Mouse (Mus musculus) frontal cortex, postnatal 10 days (tissue): ENCODE measurements around the gene Eml1.

Experiments
- DNase-seq, 2 experiments: peaks; one replicate each; pipeline ENCODE4 v3.0.0; 2022; ENCODE audit warnings: low spot score in 2 of 2, mixed read lengths in 1 of 2

The Eml1 gene

DNA sequence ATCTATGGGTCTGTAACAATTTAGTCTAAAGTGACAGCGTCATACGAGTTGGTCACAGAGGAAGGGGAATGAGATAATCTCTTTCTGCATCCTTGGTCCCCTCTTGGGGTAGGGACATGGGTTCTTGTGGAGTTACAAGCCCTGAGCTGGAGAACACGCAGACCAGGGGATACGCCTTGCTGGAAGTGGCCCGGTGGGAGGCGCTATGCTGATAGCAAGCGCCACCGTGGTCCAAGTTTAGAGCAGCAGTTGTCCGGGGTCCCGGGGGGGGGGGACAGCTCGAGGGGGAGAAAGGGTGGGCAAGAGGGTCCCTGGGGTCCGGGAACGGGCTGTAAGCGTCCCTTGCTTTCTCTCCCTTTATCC lies 51.7 kb downstream of the Eml1 start:
- DNase-seq: no peak

DNA sequence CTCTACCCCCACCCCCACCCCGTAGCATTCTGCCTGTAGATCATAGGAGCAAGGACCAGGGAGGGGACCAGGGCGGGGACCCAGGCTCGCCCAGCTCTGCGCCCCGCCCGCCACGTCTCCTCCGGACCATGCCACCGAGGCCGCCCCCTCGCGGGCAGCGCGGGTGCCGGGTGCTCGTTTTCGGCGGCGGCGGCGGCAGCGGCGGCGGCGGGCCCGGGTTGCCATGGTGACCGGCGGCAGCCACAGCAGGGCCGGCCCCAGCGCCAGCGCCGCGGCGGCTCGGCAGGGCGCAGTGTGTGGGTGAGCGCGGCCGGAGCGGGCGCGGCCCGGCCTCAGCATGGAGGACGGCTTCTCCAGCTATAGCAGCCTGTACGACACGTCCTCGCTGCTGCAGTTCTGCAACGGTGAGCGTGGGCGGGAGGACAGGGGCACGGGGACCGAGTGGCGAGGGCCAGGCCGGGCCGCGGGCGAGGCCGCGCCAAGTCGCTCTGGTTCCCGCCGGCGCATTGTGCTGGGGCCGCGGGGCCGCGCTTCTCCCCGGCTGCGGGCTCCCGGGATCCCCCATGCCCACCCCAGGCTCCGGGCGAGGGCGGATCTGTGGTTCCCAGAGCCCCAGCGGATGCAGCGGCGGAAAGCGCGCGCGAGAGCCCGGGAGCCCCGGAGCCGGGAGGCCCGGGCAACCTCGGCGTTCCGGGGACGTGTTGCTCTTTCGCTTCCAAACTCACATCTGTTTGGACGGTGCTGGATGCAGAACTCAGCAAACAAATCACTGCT lies 52.3 kb downstream of the Eml1 start:
- peak; percentile 83 to 89 for DNase-seq

DNA sequence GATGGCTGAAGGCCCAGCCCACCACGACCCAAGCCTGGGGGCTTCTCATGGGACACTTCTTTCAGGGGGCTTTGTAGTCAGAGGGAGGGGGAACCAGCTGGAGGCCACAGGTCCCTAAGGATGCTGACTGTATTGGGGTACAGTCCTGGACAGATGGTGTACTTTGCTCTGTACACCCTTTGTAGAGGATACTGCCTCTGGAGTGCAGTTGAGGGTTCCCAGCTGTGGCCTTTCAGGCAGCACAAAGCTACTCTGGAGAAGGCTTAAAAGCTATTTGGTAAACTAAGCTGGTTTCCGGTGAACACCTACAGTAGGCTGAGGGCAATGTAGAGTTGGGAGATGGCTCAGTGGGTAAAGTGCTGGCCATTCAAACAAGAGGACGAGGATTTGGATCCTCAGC lies 60.2 kb downstream of the Eml1 start:
- no peak for DNase-seq

DNA sequence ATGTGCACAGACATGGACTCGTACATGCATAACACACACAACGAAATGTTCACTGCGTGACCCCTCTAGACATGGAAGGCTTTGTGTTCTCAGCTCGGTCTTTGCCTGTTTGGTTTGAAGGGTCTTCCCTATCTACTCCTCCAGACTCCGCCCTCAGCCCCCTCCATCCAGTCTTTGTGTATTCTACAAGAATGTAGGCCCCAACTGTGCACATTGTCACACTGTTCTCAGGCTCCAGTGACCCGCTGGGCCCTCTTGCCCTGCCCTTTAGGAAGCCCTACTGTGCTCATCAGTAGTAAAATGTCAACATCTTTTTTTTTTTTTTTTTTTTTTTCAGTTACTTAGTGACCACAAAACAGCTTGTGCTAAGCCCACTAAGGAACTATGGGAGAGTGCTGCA lies 61.0 kb downstream of the Eml1 start:
- DNase-seq: no peak

DNA sequence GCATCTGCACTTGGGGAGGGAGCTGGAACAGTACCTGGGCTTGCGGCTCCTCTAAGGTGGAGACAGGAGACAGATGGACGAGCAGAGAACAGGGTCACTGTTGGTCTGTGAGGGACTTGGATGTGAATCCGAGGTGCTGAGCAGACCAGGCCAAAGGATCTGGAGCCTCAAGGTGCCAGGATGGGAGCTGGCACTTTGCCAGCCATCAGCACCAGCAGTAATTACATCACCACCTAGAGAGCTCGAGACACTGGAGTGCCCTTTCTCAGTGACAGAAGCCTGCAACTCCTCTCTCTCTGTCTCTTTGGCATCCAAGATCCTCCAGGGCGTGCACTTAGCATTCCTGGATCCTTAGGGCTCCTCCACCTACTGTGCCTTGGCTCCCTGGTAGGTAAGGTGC lies 61.8 kb downstream of the Eml1 start:
- DNase-seq: no peak

DNA sequence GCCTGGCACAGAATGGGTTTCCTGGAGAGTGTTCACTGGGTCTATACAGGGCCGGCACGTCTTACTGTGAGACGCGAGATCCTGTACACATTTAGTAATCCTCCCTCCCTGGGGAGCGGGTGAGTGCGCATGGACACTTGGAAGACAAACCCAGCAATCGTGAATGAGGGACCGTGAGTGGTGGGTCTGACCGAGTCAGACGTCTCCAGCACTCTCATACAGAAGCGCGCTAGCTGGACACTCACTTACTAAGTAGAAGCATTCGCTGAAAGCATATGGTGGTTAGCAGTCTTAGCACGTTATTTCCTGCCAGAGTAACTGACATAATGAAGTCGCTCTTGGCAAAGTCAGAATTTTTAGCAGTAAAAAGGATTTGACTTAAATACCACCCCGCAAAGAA lies 62.3 kb downstream of the Eml1 start:
- no peak for DNase-seq

DNA sequence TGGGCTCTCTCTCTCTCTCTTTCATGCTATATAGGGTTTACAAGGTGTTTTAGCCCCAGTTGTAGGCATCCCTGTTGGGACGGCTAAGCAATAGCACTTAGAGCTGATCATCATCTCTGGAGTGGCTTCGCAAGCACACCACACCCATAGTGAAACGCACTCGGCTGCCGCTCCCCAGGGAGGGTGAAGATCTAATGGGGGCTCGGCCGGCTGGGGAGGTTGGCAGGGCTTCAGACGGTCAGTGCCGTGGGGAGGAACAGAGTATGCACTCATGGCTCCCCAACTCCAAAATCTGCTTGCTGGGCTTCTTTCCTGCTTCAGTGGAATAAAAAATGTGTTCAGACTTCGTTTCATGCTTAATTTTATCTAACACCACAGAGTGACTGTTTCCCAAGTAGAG lies 62.7 kb downstream of the Eml1 start:
- DNase-seq: no peak

DNA sequence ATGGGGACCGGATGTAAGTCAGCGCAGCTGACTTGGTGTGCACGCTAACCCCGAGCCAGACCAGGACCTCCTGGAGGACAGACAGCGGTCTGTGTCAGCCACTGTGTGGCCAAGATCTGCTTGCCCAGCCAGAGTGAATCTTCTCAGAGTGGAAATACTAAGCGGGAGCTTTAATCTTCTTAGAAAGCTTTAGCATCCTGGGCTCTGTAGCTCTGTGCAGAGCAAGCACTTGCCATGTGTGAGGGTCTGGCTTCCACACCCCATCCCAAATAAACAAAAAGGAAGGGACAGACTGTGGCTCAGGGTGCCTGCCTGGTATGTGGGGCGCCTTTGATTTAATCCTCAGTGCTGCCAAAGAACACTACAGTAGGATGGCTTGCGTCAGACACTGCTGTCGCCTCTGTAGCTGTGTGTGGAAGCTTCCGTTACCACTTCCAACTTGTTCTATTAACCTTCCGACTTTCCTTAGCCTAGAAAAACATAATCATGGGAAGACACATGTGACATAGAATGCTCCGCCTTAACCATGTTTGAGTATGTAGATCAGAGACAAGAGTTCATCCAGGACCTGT lies 64.8 kb downstream of the Eml1 start:
- no peak for DNase-seq

DNA sequence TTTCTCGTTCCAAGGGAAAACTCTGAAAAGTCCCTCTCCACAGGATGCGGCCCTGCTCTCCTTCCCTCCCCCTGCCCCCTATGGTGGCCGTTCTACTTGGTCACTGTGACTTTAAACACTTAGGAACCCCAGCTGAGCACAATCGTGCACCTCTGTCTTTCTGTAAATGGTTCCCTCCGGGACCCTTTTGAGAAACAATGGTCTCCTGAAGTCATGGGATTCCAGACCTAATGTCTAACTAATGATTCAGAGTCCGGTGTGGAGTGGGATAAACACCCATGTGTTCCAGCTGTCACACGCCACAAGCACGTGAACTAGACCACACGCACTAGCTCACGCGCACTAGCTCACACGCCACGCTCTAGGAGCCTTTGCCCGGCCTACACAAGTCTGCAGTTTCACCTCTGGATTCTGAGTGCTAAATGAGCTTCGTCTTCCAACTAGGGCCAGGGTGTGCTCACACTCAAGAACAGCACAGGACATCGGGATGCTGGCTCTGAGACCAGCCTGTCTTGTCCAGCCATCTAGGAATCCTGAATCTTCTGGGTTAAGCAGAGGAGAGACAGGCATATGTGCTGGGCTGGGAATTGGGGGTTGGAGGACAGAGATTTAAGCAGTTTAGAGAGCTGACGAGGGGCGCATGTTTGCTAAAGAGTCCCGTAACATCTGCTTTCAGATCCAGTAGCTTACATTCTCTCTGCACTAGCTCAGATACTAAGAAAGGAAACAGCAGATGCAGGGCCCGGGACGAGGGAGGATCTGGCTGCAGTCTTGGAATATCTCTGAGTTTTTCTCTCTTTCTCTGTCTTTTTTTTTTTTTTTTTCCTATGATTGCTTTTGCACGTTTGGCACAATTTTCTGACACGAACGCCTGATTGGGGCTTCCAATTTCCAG lies 65.5 kb downstream of the Eml1 start:
- DNase-seq: no peak

DNA sequence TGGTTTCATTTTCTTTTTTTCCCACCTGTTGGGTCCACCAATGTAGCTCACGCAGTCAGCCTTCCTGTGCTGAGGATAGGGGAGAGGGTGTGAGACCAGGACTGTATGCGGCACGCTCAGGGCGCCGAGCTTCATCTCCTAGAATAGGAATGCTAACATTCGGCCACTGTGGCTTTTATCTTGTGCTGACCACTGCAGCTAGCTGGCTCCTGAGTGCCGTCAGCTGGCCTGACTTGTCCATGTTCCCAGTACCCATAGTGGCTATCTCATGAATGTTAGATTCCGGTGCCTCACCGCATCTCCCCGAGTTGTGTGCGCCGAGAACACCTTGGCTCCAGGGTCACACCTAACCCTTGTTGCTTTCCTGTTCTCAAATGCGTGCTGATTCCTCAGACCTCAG lies 66.7 kb downstream of the Eml1 start:
- no peak for DNase-seq

DNA sequence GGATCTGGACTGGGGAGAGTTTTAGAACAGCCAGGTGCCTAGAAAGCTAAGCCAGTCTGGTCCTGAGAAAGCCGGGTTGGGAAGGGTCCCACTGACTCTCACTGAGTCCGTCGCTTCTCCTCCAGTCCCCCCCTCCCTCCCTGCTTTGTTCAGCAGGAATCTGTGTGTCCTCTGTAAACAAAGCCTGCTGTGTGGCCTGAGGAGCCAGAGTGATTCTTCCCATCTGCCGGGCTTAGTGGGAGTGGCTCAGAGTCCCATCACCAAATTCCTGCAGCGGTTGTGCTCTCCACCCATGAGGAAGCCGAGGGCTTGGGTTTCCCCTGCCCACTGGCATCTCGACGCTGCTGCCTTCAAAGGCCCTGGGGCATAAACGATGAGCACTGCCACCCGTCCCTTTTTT lies 72.5 kb downstream of the Eml1 start:
- no peak for DNase-seq

DNA sequence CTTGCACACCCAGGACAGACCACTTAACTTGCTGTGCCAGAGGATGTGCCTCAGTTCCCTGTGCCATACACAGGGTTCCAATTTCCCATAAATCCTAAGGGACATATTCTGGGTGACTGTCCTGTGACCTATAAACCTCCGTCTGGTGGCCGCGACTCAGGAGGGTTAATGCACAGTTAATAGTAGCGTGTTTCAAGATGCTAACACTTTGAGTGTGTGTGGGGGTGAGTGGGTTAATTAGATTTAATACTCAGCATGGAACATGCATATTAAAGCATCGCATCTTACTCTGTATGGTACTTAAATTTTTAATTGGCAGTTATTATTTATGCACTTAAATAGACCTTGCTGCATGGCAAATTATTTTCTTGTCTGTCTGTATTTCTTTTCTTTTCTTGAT lies 73.0 kb downstream of the Eml1 start:
- no peak for DNase-seq

DNA sequence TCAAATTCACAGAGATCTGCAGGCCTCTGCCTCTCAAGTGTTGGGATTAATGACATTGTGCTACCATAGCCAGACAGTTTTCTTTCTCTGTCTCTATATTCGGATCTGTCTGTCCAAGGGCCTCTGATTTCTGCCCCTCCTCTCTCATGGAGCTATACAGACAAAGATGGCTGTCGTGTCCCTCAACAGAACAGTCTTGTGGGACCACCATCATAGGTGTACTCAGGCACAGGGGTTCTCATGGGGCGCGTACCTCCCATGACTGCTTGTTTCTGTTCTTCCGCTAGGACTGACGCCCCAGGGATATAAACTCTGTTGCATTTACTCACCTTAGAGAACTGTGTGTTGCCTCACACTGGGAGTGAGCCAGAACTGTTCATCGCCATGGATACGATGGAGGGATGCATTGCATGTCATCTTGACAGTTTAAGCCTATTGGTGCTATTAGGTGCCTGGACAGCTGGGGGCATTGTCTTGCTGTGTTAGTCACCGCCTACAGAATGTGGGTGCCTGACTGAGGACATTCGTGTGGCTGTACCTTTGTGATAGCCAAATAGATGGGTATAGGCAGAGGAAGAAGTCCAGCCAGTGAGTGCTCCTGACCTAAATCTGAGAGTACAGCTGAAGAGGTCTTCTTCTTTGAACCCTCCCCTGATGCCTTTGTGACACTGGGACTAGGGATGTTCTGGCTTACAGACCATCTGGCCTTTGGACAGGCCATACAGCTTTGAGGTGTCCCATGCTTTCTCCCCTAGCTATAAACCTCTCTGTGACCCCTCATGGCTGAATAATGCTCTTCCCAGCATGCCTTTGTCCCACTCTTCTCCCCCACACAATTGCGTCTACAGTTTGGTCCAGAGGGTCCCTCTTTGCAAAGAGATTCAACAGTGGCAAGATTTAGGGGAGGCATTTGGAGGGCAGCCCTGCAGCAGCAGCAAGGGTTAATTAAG lies 73.7 kb downstream of the Eml1 start:
- DNase-seq: no peak

DNA sequence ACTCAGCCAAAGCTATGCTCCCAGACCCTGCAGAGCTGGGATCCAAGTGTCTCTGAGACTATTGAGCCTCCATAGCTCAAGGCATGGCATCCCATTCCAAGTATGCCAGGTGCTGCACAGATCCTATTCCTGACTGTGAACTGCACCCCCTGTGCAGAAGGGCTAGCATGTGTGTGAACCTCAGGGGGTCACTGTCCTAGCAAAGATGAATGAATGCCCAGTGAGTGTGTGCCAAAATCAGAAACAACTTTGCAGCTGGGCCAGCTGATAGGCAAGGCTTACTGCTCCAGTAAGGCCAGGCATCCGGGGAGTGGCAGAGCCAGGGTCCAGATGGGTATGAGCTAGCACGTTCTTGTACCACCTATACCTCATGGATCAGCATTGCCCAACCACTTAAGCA lies 76.0 kb downstream of the Eml1 start:
- no peak for DNase-seq

DNA sequence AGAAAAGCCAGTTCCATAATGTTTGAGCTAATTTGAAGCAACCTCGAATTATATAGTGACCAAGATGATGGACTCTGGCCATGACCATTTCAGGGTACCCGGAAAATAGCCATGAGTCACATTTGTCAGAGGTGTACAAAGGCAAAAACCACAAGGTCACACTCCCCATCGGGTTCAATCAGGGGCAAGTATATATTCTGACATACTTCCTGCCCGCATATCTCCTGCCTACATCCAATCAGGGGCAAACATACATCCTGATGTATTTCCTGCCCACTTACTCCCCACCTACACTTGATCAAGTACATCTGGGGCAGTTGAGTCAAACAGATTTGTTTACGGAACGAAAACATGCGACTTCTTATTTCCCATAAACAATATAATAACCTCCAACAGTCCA lies 77.6 kb downstream of the Eml1 start:
- DNase-seq: no peak

DNA sequence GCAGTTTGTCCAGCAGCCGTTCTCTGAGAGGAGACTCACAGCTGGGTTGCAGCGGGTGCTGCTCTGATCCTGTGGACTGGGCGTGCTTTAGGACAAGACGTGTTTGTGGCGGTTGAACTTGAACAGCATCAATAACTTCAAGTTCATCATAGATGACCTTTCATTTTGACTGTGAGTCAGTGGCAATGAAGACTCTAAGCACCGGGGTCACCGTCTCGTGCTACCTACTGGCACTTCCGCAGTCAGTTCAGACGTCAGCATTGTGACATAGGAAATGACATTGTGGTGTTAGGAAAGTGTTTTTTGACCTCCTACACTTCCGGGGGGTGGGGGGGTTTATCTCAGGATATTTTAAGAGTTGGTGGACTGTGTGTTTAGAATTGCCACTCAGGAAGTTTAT lies 79.2 kb downstream of the Eml1 start:
- no peak for DNase-seq

DNA sequence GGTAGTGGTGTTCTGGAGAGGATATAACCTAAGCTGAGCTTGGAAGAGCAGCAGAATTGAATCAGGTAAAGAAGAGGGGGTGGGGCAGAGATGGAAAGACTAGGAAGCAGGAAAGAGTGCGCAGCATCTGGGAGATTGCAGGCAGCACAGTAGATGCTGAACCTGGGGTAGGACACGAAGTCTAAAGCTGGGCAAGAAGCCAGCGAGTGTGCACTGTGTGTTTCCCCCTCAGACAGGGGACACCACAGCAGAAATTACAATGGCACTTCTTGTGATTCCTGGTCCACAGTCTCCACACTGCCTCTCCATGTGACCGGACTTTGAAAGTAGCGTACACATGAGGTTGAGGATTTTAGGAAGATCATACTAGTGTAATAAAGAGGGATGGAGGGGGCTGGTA lies 79.8 kb downstream of the Eml1 start:
- no peak for DNase-seq

DNA sequence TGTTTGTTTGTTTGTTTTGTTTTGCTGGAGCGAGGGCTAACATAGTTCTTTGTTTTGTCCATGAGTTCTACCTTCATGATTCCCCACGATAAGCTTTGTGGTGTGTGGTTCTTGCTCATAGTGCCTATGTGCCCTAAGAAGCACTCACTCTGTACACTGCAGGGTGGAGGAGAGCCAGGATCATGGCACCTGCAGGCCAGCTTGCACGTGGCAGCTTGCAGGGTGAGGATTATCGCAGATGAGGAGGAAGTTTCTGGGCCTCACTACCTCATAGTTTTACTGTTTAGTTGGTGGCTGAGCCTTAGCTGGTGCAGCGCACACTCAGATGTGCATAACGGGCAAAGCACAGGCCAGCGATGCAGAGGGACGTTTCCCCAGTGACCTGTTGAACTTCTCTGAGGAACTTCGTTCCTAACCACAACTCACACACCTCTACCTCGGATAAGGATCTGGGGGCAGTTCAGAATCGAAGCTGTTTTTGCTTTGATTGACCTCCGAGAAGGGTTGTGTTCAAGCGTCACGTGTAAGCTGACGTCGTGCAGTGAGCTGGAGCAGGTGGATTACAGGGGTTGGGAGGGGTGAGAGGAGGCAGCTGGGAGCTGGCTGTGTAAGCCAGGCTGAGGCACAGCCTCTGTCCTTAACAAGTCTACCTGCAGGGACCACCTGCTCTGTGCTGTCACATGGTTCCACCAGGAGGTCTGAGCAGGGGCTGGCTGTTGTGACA lies 81.6 kb downstream of the Eml1 start:
- DNase-seq: no peak

DNA sequence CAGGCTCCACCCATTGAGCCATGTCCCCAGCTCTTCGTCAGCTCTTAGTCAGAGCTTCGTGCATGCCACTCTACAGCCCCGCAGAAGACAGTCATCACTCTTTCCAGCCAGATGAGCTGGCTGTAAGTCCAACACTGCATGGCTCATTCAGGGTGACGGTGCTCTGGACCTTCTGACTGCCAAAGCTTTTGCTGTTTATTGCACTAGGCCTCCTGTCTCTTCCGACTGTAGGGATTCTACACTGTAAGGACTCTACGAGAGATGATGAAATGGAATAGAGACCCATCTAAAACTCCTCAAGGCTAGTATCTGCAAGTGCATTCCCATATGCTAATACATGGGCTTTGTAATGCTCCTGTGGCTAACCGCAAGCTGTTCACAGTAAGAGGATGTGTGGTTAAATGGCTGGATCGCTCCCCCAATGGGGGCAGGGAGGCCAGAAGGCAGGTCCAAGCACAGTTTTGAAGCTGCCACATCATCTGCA lies 82.8 kb downstream of the Eml1 start:
- DNase-seq: no peak

DNA sequence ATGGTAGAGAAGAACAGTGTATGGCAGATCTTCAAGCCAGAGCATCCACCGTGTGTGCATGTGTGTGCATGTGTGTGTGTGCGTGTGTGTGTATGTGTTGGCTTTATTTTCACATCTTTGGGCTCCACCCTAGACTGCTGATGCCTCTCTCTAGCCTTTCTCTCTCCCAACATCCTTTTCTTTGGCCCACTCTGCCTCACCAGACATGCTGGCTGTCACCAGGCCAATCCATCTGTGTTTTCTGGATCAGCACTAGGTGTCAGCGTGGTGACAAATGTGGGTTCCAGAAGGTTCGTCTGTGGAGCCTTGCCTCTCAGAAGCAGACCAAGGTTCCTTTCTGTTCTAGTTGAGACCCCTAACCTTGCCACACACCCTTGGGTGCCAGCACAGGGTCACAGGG lies 84.2 kb downstream of the Eml1 start:
- DNase-seq: no peak

DNA sequence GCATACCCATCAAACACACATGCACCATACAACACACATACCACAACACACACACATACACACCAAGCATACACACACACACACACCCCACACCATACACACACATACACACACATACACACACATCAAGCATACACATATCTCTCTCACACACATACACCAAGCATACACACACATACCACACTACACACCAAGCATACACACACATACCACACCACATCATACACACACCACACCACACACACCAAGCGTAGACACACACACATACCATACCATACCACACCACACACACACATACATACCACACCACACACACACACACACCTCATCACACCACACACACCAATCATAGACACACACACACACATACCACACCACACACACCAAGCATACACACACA lies 102.1 kb downstream of the Eml1 start:
- DNase-seq: no peak
